Mouse (Mus musculus): ENCODE data around the gene Oxsm.
A peak's percentile ranks its signal among the peaks of the same experiment; 100 is the strongest.

The Oxsm gene

DNA sequence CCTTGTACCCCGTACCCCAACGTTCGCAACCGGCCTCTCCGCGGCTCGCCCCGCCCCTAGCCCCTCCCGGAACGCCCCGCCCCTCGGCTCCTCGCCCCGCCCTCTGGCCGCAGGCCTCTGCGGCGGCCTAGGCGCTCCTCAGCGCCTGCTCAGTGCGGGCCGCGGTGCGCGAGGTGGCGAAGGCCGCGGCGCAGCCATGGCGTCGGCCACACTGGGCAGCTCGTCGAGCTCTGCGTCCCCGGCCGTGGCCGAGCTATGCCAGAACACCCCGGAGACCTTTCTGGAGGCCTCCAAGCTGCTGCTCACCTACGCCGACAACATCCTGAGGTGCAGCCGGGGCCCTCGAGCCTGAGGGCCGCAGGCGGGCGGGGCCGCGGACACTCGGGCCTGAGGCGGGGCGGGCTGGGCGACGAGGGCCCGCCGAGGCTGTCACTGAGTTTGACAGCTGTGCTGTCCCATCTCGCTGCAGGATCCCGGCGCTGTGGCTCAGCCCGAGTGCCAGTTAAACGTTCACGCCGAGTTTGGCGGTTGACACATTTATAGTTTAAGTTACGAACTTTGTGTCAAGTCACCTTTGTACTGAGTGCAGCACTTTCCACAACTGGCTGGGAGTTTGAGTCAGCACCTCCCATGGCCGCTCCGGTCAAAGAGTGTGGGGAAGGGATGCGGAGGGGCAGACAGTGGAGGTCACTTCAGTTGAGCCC lies at the start of gene Oxsm, which contains the start of gene Ngly1:
Gene Oxsm, minus strand, starts transcription at position 638 of the 704 bp plus-strand sequence.
Gene Ngly1, plus strand, starts transcription at position 110 of the 704 bp plus-strand sequence.
- DNase-seq (ENCODE audit: low spot score in 2 of 2) = peak; percentile 93 to 94

DNA sequence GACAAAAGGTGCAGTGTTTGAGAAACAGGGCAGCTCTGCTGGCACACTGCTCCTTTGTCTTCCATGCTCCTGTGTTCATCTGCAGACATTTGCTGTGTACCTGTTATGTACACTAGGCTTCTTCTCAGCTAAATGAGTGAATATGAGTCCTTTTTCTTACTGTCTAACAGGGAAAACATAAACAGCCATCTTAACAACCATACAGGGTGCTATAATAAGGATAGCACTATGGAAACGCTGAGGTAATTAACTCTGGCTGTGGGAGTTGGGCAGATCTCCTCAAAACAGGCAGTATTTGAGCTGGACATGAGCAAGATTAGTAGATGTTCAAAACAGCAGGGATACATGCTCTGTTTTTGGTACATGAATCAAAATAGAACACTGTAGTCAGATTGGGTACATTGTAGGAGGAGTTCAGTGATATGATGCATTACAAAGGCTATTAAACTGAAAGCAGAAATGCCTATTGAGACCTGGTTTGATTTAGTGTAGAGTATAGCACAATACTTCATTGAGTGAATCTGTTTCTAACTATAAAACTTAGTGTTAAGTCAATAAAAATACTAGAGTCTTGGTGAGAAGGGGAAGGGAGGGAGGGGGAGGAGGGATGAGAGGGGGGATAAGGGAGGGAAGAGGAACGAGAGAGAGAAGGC lies 47.3 kb upstream of the Oxsm start:
- DNase-seq (ENCODE audit: low spot score in 2 of 2) = no peak

GRCm38 (mm10) chr14:16293921-16294320 lies 44.3 kb upstream of the Oxsm start:
- no peak for DNase-seq (ENCODE audit: low spot score in 2 of 2)

- no peak for DNase-seq (ENCODE audit: low spot score in 2 of 2)
Observed at GRCm38 (mm10) chr14:16293015-16293414, 43.4 kb upstream of the Oxsm start.

GRCm38 (mm10) chr14:16292371-16292770 lies 42.8 kb upstream of the Oxsm start:
- no peak for DNase-seq (ENCODE audit: low spot score in 2 of 2)

- DNase-seq (ENCODE audit: low spot score in 2 of 2) = no peak
Observed at GRCm38 (mm10) chr14:16283966-16284365, 34.4 kb upstream of the Oxsm start.

- no peak for DNase-seq (ENCODE audit: low spot score in 2 of 2)
Observed at GRCm38 (mm10) chr14:16279196-16279595, 29.6 kb upstream of the Oxsm start.

GRCm38 (mm10) chr14:16273677-16274076 lies 24.1 kb upstream of the Oxsm start:
- DNase-seq (ENCODE audit: low spot score in 2 of 2) = no peak

DNA sequence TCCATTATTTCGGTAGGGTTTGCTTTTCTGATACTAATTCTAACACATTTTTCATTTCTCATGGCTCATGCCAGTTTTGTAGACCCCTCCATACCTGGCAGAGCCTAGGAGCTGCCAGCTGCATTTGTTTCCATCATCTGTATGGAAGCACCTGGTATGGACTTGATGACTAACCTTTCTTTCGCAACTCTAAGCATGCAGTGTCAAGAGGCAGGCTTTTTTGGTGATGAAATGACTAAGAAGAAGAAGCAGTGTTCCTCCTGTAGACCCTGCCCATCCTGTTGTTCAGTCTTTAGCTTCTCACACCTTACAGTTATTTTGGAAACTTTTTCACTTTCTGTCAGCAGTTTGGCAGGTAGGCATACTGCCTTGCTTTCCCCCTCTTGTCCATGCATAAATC lies 20.2 kb upstream of the Oxsm start:
- DNase-seq (ENCODE audit: low spot score in 2 of 2) = no peak

DNA sequence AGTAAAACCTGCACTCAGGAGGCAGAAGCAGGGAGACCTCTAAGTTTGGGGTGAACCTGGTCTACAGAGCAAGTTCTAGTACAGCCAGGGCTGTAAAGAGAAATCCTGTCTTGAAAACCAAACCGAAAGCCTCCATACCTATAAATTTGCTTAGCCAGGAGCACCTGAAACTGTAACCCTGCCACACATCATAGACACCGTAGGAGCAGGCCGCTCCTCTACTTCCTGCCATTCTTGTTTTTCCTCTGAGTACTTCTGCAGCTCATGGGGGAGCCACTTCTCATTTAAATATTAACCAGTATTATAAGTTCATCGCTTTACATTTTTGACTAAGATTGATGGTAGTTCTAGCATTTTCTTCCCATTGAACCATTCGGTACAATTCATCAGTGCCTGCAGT lies 17.4 kb upstream of the Oxsm start:
- DNase-seq (ENCODE audit: low spot score in 2 of 2) = no peak

- no peak for DNase-seq (ENCODE audit: low spot score in 2 of 2)
Observed at GRCm38 (mm10) chr14:16261869-16262268, 12.3 kb upstream of the Oxsm start.

GRCm38 (mm10) chr14:16260541-16260940 lies 10.9 kb upstream of the Oxsm start:
- no peak for DNase-seq (ENCODE audit: low spot score in 2 of 2)

- DNase-seq (ENCODE audit: low spot score in 2 of 2) = no peak
Observed at GRCm38 (mm10) chr14:16256209-16256608, 6.6 kb upstream of the Oxsm start.

- DNase-seq (ENCODE audit: low spot score in 2 of 2) = no peak
Observed at GRCm38 (mm10) chr14:16255745-16256144, 6.1 kb upstream of the Oxsm start.

GRCm38 (mm10) chr14:16250099-16250498 lies 491 bp upstream of the Oxsm start:
- DNase-seq (ENCODE audit: low spot score in 2 of 2) = no peak

- no peak for DNase-seq (ENCODE audit: low spot score in 2 of 2)
Observed at GRCm38 (mm10) chr14:16248603-16249157, 928 bp downstream of the Oxsm start.

- DNase-seq (ENCODE audit: low spot score in 2 of 2) = no peak
Observed at GRCm38 (mm10) chr14:16248135-16248534, 1.5 kb downstream of the Oxsm start.

GRCm38 (mm10) chr14:16246340-16246912 lies 3.2 kb downstream of the Oxsm start:
- no peak for DNase-seq (ENCODE audit: low spot score in 2 of 2)

- no peak for DNase-seq (ENCODE audit: low spot score in 2 of 2)
Observed at GRCm38 (mm10) chr14:16245127-16245526, 4.5 kb downstream of the Oxsm start.

DNA sequence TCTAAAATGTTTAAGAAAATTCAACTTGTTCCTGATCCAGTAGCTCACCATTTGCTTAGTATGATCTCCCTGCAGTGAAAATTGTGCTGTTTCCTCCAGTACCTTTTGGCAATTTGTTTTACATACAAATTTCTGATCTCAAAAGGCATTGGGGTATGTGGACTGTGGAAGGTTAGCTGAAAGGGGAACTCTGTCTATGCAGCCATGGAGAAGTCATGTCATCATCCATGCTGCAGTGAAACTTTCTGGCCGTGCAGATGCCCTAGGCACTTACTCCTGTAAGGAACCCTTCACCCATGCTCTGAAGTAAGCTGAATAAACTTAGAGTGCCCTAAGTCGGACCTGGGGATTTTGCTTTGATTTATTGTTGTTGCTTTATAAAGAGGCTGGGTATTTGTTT lies 5.2 kb downstream of the Oxsm start:
- DNase-seq (ENCODE audit: low spot score in 2 of 2) = peak in 1 of 2 experiments; percentile 19

GRCm38 (mm10) chr14:16243603-16244209 lies 5.9 kb downstream of the Oxsm start:
- peak; percentile 38 to 44 for DNase-seq (ENCODE audit: low spot score in 2 of 2)

DNA sequence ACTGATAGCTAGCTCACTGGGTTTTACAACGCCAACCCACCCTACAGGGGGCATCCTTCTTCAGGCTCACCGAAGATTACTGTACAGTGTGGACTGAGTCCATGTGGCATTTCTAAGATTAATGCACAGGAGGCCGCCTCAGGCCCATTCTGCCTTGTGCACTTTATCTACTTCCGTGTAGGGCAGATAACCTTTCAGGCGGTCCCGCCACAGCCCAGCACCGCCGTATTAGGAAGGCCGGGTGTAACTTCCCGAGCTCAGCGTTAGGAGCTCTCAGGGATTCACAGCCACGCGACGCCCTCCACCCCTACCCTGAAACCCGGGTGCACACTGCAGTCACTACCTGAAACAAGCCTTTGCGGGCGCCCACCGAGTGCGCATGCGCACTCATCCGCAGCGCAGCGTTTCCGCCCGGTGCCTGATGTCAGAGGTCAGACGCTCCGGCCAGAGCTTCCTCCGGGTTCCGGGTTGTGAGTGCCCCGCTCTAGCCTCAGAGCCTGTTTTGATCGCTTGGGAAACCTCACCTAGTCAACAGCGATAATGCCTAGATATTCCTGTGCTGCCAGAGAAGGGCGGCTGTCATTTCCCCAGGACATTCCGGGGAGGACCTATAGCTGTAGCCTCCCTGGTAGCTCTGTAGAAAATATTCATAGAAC lies 6.5 kb downstream of the Oxsm start:
- peak; percentile 90 for DNase-seq (ENCODE audit: low spot score in 2 of 2)

Measured in spleen, postnatal 10 days (tissue).